Mouse (Mus musculus): ENCODE data around the gene Sh2b1. TPM values are rescaled to one million over a fixed set of nuclear protein-coding genes. Genes with fewer than 3 reads are reported as not detected.

Gene Sh2b1
- polyA plus RNA-seq, 1 experiment = 43.2 TPM

DNA sequence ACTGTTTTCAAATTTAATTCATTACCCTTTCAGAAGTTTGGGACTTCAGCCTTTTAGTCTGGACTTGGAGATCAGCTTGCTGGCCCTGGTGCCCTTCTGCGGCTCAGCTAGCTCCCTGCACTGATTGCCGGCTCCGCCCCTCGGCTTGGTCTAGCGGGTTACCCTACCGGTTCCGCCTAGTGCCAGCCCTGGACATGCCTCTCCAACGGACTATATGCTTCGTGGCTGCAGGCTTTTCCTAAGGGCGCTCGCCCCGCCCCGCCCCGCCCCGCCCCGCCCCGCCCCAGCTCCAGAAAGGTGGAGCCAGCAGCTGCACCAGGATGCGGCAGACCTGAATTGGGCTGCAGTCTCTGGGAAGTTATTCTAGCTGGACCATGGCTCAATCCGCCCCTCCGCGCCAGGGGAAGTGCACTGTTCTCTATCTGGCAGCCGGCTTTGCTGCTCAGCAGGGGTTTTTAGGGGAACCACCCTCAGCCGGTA lies 7.2 kb upstream of the Sh2b1 start:
- WGBS = under 1% methylated on average over 23 of the region's 23 CpGs

DNA sequence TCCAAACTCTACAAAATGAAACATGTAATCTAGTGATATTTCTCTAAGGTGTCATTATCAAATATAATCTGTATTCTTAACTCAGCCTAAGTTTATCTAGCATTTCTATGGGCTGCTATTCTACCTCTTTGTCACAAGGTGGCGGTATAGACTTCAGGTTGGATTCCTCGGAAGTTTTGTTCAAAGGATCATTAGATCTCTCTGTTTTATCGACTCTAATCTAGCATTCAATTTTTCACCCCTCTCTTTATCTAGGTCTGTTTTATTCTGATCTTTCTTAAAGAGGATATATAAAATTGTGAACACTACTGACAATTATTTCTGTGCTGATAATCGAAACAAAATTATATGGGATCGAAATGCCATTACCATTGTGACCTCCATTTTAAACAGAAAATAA lies 6.5 kb upstream of the Sh2b1 start:
- DNase-seq (ENCODE audit: low read depth, low spot score) = no peak
- 20% methylated on average over 5 of the region's 5 CpGs for WGBS

More for the DNA sequence above, 7.2 kb upstream of the Sh2b1 start:
- DNase-seq (ENCODE audit: low read depth, low spot score) = peak; percentile 82

DNA sequence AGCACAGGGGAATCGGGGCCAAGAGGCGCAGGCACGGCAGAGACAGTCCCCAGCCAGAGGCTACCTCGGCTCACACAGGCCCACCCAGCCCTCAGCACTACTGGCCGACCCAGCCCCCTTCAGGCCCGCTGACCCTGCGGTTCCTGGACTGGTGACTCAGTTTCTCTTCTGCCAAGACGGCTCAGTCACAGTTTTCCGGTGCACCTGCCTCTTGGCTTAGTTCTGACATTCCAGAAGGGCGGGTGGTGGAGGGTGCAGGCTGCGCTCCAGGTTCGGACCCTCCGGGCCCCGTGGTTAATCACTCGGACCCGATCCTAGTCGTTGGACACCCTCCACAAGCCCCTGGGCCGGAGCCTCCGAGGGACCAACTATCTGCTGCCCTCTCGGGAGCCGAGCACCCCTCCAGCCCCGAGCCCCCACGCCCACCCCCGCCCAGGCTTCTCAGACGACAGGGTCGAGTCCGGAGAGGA lies 703 bp downstream of the Sh2b1 start:
- DNase-seq (ENCODE audit: low read depth, low spot score) = no peak
- WGBS = under 1% methylated on average over 27 of the region's 27 CpGs

- 58% methylated on average over 9 of the region's 9 CpGs for WGBS
- no peak for DNase-seq (ENCODE audit: low read depth, low spot score)
Observed at GRCm38 (mm10) chr7:126473470-126474086, 1.6 kb downstream of the Sh2b1 start.

GRCm38 (mm10) chr7:126472713-126473112 lies 2.5 kb downstream of the Sh2b1 start:
- WGBS = 90% methylated on average over 16 of the region's 16 CpGs
- no peak for DNase-seq (ENCODE audit: low read depth, low spot score)

DNA sequence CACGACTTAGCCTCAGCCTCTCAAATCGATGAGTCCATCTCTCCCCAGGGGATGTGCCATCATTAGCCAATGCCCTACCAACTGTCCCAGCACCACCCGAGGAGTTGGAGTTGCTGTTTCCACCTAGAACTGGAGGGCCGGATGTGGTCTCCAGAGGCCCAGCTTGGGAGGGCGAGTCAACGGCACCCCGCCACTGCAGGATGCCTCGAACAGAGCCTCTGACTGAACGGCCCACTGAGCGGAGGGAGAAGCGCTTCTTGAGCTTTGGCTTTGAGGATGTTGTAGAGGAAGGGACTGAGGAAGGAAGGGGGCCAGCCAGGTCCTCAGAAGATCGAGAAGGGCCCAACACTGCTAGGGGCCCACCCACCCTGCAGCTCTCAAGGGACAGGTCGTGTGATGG lies 2.9 kb downstream of the Sh2b1 start:
- DNase-seq (ENCODE audit: low read depth, low spot score) = no peak
- 81% methylated on average over 13 of the region's 13 CpGs for WGBS

GRCm38 (mm10) chr7:126471853-126472252 lies 3.4 kb downstream of the Sh2b1 start:
- WGBS = 82% methylated on average over 4 of the region's 4 CpGs
- no peak for DNase-seq (ENCODE audit: low read depth, low spot score)

- 91% methylated on average over 5 of the region's 5 CpGs for WGBS
Observed at GRCm38 (mm10) chr7:126471361-126471760, 3.9 kb downstream of the Sh2b1 start.

DNA sequence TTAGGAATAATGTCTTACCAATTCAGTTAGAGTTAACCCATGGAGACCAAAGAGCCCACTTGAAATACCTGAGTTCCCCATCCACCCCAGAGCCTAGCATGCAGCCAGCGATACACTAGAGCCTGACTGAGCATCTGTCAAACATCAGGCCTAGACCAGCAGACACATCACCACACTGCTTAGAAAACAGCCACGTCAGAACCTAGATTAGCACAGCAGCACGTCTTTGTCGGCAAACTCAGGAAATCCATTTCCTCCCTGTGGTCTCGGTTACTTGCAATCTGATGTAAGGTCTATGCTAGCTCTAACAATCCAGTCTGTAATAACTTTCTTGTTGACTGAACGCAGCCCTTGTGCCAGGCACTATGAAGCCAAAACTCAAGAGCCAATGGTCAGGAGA lies 5.1 kb downstream of the Sh2b1 start:
- 81% methylated on average over 6 of the region's 6 CpGs for WGBS
- DNase-seq (ENCODE audit: low read depth, low spot score) = no peak

More at GRCm38 (mm10) chr7:126471361-126471760, 3.9 kb downstream of the Sh2b1 start:
- no peak for DNase-seq (ENCODE audit: low read depth, low spot score)

DNA sequence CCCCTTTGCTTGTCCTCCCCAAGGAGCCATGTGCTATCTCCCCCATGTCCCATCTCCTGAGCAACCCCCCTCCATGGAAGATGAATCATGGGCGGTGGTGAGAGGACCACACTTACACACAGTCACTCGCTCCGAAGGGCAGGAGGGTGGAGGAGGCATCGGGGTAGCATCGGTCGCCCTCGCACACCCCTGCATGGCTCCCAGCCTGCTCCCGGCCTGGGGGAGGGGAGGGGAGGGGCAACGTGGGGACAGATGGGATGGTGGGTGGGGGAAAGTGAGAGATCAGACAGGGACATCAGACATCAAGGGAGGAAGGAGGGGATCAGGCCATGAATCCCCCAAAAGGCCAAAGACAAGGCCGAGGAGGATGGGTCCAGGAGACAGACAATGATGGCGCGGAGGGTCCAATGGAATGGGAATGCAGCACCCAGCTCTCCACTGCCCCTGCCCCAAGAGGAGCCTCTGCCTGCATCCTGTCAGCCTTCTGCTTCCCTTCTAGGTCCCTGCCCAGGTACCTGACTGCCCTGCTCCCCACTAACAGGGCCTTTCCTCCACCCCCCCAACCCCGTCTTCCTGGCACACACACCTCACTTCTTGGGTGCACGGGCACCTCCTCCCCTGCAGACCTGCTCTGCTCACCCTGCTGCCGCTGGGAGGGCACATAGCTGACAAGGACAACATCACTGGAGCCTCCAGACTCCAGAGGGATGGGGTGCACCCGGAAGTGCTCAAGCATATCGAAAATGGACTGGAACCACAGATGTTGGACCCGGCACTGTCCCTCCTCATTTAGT lies 7.2 kb downstream of the Sh2b1 start:
- no peak for DNase-seq (ENCODE audit: low read depth, low spot score)
- WGBS = 92% methylated on average over 18 of the region's 18 CpGs

DNA sequence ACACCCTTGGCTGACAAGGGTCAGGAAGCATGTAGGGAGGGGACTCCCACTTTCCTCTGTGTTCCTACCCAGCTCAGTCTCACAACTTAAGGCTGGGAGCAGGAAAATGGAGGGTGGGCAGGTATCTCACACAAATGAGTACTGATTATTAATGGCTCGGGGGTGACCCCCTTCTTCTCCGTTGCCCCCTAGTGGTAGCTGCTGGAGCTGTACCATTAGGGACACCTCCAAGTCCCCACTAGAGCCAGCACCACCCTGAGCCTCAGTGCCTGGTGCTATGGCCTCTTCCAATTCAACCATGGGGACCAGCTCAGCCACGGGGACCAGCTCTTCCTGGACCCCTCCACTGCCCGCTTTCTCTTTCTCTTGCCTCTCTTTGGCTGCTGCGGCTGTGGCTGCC lies 8.0 kb downstream of the Sh2b1 start:
- DNase-seq (ENCODE audit: low read depth, low spot score) = no peak
- WGBS = 66% methylated on average over 5 of the region's 5 CpGs

GRCm38 (mm10) chr7:126466707-126467106 lies 8.5 kb downstream of the Sh2b1 start:
- no peak for DNase-seq (ENCODE audit: low read depth, low spot score)

GRCm38 (mm10) chr7:126466116-126466515 lies 9.1 kb downstream of the Sh2b1 start:
- no peak for DNase-seq (ENCODE audit: low read depth, low spot score)
- 72% methylated on average over 9 of the region's 9 CpGs for WGBS

More at GRCm38 (mm10) chr7:126466707-126467106, 8.5 kb downstream of the Sh2b1 start:
- 75% methylated on average over 5 of the region's 5 CpGs for WGBS

DNA sequence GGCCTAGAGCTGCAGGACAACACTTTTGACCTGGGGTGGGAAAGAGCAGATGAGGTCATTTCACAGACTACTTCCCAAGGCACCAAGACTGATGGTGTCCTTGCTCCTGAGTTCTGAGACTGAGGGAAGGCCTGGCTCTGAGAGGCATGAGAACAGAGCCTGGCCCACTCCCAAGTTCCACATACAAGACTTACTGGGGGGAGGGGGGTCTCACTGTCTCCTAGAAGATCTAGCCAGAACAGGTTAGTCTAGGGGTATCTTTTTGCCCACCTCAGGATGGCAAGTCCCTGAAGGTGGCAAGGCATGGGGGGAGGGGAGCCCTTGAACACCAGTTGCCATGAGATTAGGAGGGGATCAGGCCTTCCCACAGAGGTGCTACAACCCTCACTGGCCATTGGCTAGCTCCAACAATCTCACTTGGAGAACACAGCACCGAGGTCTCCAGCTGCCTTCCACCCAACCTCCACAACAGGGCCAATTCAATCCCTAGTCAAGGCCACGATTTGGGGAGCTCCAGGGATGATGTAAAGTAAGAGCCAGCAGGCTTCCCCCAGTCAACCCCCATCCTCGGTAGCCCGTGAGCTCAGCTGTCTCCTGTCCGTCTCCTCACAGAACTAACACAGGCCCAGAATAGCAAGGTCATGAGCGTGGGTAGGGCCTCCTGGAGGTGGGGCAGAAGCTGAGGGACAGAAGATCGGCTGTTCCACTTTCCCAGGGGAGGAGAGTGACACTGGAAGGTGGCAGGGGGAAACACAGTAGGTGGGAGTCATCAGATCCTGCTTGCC lies 9.8 kb downstream of the Sh2b1 start:
- 48% methylated on average over 7 of the region's 7 CpGs for WGBS
- no peak for DNase-seq (ENCODE audit: low read depth, low spot score)

DNA sequence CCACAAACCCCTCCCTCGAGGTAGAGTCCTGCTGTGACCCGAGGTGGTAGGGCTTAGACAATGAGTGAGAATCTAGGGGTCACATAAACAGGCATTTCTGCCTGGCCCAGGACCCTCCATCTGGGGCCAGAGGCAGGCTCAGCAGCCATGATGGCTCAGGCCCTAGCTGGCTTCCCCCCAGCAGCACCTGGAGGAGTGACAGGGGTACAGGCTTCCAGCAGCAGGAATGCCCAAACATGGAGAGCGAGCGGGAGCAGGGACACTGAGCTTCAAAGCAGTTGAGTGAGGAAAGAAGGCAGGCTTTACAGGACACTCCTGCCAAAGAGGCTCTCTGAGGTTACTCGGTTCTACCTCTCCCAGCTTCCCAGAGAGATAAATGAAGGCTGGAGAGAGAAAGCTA lies 10.4 kb downstream of the Sh2b1 start:
- WGBS = 54% methylated on average over 5 of the region's 5 CpGs
- no peak for DNase-seq (ENCODE audit: low read depth, low spot score)

DNA sequence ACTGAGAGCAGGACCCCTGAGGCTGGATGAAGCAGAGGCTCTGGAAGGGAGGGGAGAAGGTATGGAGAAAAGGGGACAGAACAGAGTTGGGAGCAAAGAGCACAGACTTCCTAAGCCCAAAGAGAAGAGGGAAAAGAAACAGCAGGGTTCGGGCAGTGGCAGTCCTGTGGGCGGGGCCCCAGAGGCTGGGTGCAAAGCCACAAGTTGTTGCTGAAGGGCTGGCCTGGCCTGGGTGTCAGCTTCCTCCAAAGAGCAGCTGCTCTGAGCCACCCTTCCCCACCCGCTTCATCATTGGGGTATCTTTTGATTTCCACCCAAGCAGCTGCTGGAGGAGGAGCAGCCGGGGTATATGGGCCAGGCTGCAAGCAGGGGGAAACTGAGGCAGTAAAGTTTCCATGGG lies 11.1 kb downstream of the Sh2b1 start:
- DNase-seq (ENCODE audit: low read depth, low spot score) = no peak
- WGBS = 58% methylated on average over 4 of the region's 4 CpGs

DNA sequence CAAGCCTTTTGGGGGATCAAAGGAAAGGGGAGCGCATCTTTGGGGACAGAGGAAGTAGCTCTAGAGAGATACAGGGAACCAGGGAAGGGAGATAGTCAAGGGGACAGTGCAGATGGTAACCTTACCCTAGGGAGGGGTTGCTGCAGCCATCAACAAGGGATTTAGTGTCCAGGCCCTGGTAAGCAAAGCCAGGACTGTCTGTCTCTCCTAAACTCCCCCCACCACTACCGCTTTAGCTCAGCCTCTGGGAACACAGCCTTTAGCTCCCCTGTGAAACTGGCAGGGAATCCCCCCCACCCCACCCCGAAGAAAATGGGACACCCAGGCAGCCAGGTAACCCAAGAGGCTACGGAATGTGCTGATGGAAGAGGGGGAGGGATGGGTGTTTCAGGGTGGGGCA lies 11.7 kb downstream of the Sh2b1 start:
- DNase-seq (ENCODE audit: low read depth, low spot score) = no peak
- 71% methylated on average over 4 of the region's 4 CpGs for WGBS

GRCm38 (mm10) chr7:126463004-126463403 lies 12.2 kb downstream of the Sh2b1 start, which contains the start of gene Atp2a1:
TSS of gene Atp2a1 (minus strand) at chr7:126463108.
- DNase-seq (ENCODE audit: low read depth, low spot score) = no peak
- 72% methylated on average over 5 of the region's 5 CpGs for WGBS

- no peak for DNase-seq (ENCODE audit: low read depth, low spot score)
- WGBS = 70% methylated on average over 3 of the region's 3 CpGs
Observed at GRCm38 (mm10) chr7:126461626-126462025, 13.6 kb downstream of the Sh2b1 start.

Data from large intestine, adult 2 months (tissue).